Mouse (Mus musculus) heart, postnatal 0 days (tissue): ENCODE data around the gene Atxn7l1.

Experiments
- CTCF ChIP-seq: IDR thresholded peaks from 2 replicates; pipeline ENCODE4 v1.5.1; 2016; ENCODE audit warnings: antibody characterized with exemption, control low read depth, low read depth
- EP300 ChIP-seq: IDR thresholded peaks from 2 replicates; pipeline ENCODE4 v1.6.1; 2016; ENCODE audit warnings: antibody characterized with exemption, low read depth

DNA sequence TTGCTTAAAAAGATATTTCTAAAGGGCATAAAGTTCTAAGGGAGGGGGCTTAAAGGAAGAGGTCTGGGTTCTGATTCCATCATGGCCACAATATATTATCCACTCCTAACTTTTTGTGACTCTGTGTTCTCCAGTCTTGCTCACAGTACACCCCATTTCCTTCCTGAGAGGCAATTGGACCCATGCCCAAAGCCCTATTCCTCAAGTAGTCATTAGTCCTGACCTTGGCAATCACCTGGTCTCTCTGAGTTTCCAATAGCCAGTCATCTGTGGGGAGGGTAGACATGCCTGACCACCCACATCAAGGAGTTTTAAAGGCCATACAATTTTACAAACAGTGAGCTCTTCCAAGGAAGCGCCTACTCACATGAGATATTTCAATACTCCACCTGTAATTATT is 176.3 kb downstream of the Atxn7l1 start:
- TF ChIP-seq CTCF (no peak), EP300 (no peak)
